Mouse (Mus musculus): Measurements from ENCODE around the gene Tmem200c. TPM values are rescaled to one million over a fixed set of nuclear protein-coding genes. Genes with fewer than 3 reads are reported as not detected.

Tmem200c gene
- total RNA-seq, 2 experiments from 2014 or later, result 0.63 to 1.2 TPM

DNA sequence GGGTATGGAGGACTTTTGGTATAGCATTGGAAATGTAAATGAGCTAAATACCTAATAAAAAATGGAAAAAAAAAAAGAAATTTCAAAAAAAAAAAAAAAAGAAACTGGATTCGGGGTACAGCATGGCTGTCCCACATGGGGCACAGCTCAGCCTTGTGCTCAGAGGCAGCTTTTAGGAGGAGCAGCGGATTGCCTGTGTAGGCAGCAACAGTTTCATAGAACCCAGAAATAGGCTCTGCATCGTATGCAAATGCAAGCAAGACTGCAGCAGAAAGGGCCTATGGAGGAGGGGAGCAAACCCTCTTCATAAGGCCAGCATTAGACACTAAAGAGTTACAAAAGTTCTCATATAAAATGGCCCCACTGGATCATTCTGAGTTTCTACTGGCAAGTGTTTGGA is 64.2 kb downstream of the Tmem200c start:
- no peak for DNase-seq (ENCODE audit: low spot score in 2 of 2)

Other genes starting within 250 kb of the Tmem200c start
- gene Epb41l3, start 249.1 kb downstream of the Tmem200c start, total RNA-seq (2021), result 10 to 100 TPM; 16.2 to 24.2 TPM

Data from adrenal gland, adult 18-20 months (tissue).